Mouse (Mus musculus) heart, embryonic 14.5 days (tissue): ENCODE results near the gene Pdia5. TPM values are rescaled to one million over a fixed set of nuclear protein-coding genes. Genes with fewer than 3 reads are reported as not detected.
A peak's percentile ranks its signal among the peaks of the same experiment; 100 is the strongest.

Experiments
- ATAC-seq: fragments of 200-750 bp; cut with Nextera tagmentation; 2 replicates; pipeline ENCODE4 v1.8.0; 2017; ENCODE audit warnings: low read depth, moderate TSS enrichment; ENCODE audit not compliant: insufficient number of reproducible peaks, insufficient read depth, low FRiP score
- H3K27ac ChIP-seq, 2 experiments: fragments of 200-500 bp in 1 of 2; fragments of 300-500 bp in 1 of 2; sonication (generic) in 1 of 2; replicated peaks in 1 of 2; 2 replicates each; pipeline ENCODE4 v1.5.1; 2012 to 2014; ENCODE audit warnings: low read depth in 2 of 2, low read length in 2 of 2, control low read depth in 1 of 2, mild to moderate bottlenecking in 1 of 2, mixed read lengths in 1 of 2; ENCODE audit not compliant: control insufficient read depth in 1 of 2, insufficient read depth in 1 of 2
- H3K27me3 ChIP-seq: fragments of 300-500 bp; sonication (generic); 2 replicates; pipeline ENCODE4 v1.6.1; 2014; ENCODE audit warnings: mild to moderate bottlenecking, low read length, control low read depth; ENCODE audit not compliant: control insufficient read depth, insufficient read depth
- H3K36me3 ChIP-seq: fragments of 300-500 bp; sonication (generic); 2 replicates; pipeline ENCODE4 v1.6.1; 2014; ENCODE audit warnings: mild to moderate bottlenecking, control low read depth, low read length, mixed read lengths; ENCODE audit not compliant: control insufficient read depth, insufficient read depth
- H3K4me1 ChIP-seq, 2 experiments: fragments of 200-500 bp in 1 of 2; fragments of 300-500 bp in 1 of 2; sonication (generic) in 1 of 2; 2 replicates each; pipeline ENCODE4 v1.6.1; 2012 to 2014; ENCODE audit warnings: low read length in 2 of 2, control low read depth in 1 of 2, mixed read lengths in 1 of 2; ENCODE audit not compliant: control insufficient read depth in 2 of 2, insufficient read depth in 2 of 2
- H3K4me2 ChIP-seq: fragments of 300-500 bp; sonication (generic); 2 replicates; pipeline ENCODE4 v1.6.1; 2014; ENCODE audit warnings: mild to moderate bottlenecking, low read length
- H3K4me3 ChIP-seq, 2 experiments: fragments of 200-500 bp in 1 of 2; fragments of 300-500 bp in 1 of 2; sonication (generic) in 1 of 2; 2 replicates each; pipeline ENCODE4 v1.5.1; 2012 to 2014; ENCODE audit warnings: low read length in 2 of 2, mild to moderate bottlenecking in 2 of 2, control low read depth in 1 of 2, low read depth in 1 of 2, moderate library complexity in 1 of 2; ENCODE audit not compliant: control insufficient read depth in 1 of 2, insufficient read depth in 1 of 2
- H3K9ac ChIP-seq: fragments of 300-500 bp; sonication (generic); 2 replicates; pipeline ENCODE4 v1.6.1; 2014; ENCODE audit warnings: mild to moderate bottlenecking, low read length
- H3K9me3 ChIP-seq: fragments of 300-500 bp; sonication (generic); 2 replicates; pipeline ENCODE4 v1.6.1; 2016; ENCODE audit warnings: low read length, control low read depth; ENCODE audit not compliant: control insufficient read depth
- WGBS: fragments of 180-500 bp; shearing (Covaris S2); extraction: QIAGEN DNeasy Blood & Tissue Kit; methylation state at CpG from one replicate; pipeline ENCODE4 v1.1.7; 2014; 5-methylcytosine and 5-hydroxymethylcytosine counted together
- polyA plus RNA-seq: library from polyadenylated mRNA; unstranded; fragments of >200 nt; fragmentation: Nextera tagmentation; extraction: Ambion mirVana; gene quantifications from 2 replicates; pipeline ENCODE4 v1.2.1, GENCODE M21; 2014

Pdia5 gene
- polyA plus RNA-seq, 1 experiment from 2014 or later: 14.7 TPM

DNA sequence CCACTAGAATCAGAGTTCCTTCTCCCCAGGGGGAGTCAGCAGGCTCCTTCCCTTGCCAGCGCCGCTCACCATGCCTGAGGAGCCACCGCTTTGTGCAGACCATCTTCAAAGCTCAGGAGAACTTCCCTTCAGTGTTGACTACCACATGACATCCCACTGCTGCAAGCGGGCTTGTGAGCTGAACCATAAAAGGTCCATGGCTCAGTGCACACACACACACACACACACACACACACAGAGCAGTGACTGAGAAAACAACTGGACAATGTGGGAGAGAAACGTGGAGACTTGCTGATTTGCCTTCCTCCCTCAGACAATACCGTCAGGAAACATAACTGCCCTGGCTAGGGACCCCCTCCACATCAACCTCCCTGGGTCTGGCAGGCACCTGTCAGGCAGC, 21.7 kb downstream of the Pdia5 start:
- H3K4me1 ChIP-seq: peaks cover 25 to 26% of the 10 kb centered on the region in 2 experiments
- no peaks in the 10 kb centered on the region for H3K27me3 ChIP-seq
- no peak for ATAC-seq
- H3K9ac ChIP-seq: no peak overlapping the region
- H3K27ac ChIP-seq: no peak overlapping the region
- peaks cover 10% of the 10 kb centered on the region for H3K36me3 ChIP-seq
- 79% methylated on average over 6 of the region's 6 CpGs for WGBS
- no peak overlapping the region for H3K4me2 ChIP-seq
- no peaks in the 10 kb centered on the region for H3K9me3 ChIP-seq
- no peak overlapping the region for H3K4me3 ChIP-seq

GRCm38 (mm10) chr16:35467044-35467443, 23.6 kb downstream of the Pdia5 start:
- Histone ChIP-seq H3K9ac (no peak overlapping the region), H3K4me1 (peaks cover 25 to 26% of the 10 kb centered on the region in 2 experiments), H3K4me2 (no peak overlapping the region), H3K4me3 (no peak overlapping the region), H3K27me3 (no peaks in the 10 kb centered on the region), H3K27ac (no peak overlapping the region), H3K9me3 (no peaks in the 10 kb centered on the region), H3K36me3 (peaks cover 18% of the 10 kb centered on the region)
- WGBS: 81% methylated on average over 2 of the region's 2 CpGs
- ATAC-seq: no peak

DNA sequence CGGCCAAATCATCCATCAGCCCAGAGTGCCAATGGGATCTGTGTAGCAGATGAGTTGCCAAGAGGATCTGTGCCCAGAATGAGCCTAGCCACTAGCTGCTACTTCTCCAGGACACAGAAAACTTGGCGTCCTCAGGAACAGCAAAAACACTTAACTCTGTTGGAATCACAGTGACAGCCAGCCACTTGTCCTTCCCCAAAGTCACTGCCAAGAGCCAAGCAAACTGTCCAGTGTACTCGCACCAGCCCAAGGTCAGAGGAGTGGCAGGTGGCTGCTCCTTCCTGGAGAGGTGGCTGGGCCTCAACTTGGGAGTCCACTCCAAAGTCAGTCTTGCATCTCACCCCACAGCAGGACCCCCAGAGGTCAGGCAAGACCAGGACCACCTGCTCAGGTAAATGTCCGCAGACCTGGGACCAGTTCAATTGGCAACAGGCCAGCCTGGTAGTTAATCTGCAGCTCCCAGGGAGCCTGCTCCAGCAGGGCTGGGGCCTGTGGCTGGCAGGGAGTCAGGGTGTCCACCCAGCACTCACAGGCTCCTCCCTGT, 24.8 kb downstream of the Pdia5 start:
- Histone ChIP-seq H3K4me1 (peaks cover 19 to 23% of the 10 kb centered on the region in 2 experiments), H3K27ac (peak overlapping the region; percentile 37 to 81)

DNA sequence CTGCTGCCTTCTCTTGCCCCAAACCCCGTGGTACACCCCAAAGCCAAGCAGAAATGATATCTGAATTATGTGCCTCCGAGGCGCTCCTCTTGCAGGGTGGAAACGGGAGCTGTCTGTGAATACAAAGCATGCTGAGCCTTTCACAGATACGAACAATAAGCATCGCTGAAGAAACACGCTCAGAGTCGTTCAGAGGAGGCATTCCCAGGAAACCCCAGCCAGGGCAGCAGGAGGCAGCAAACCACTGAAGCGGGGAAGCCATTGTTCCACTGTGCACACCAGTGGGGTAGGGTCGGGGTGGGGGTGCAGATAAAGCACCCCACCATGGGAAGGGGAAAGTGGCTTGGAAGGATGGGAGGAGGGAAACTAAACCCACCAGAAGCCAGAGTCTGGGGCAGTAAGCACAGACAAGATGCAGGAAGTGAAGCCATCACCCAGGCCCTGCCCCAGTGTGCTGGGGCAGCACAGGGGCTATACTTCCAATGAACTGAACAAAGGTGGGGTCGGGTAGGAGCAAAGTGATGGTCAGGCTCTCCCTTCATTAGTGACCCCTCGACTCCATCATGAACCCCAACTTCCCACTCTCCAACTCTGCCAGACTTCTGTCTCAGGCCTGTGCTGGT, 25.9 kb downstream of the Pdia5 start:
- ATAC-seq: no peak
- Histone ChIP-seq H3K27ac (no peak overlapping the region), H3K4me1 (peaks cover 9 to 12% of the 10 kb centered on the region in 2 experiments), H3K9ac (no peak overlapping the region), H3K4me3 (no peak overlapping the region), H3K27me3 (no peaks in the 10 kb centered on the region), H3K9me3 (no peaks in the 10 kb centered on the region), H3K4me2 (no peak overlapping the region), H3K36me3 (peaks cover 30% of the 10 kb centered on the region)
- WGBS: 85% methylated on average over 12 of the region's 12 CpGs

More for the DNA sequence above, 24.8 kb downstream of the Pdia5 start:
- ATAC-seq: no peak
- Histone ChIP-seq H3K4me2 (no peak overlapping the region), H3K4me3 (no peak overlapping the region), H3K9ac (peak overlapping the region; percentile 28; the same call in 1 of the 2 replicates), H3K9me3 (no peaks in the 10 kb centered on the region), H3K36me3 (peaks cover 27% of the 10 kb centered on the region), H3K27me3 (no peaks in the 10 kb centered on the region)
- 42% methylated on average over 4 of the region's 4 CpGs for WGBS

GRCm38 (mm10) chr16:35463708-35464107, 27.0 kb downstream of the Pdia5 start:
- Histone ChIP-seq H3K27ac (no peak overlapping the region), H3K4me1 (peaks cover 9 to 11% of the 10 kb centered on the region in 2 experiments), H3K4me3 (no peak overlapping the region), H3K27me3 (no peaks in the 10 kb centered on the region), H3K36me3 (peaks cover 33% of the 10 kb centered on the region), H3K4me2 (no peak overlapping the region), H3K9me3 (no peaks in the 10 kb centered on the region), H3K9ac (no peak overlapping the region)
- WGBS: 91% methylated on average over 10 of the region's 10 CpGs
- ATAC-seq: no peak

DNA sequence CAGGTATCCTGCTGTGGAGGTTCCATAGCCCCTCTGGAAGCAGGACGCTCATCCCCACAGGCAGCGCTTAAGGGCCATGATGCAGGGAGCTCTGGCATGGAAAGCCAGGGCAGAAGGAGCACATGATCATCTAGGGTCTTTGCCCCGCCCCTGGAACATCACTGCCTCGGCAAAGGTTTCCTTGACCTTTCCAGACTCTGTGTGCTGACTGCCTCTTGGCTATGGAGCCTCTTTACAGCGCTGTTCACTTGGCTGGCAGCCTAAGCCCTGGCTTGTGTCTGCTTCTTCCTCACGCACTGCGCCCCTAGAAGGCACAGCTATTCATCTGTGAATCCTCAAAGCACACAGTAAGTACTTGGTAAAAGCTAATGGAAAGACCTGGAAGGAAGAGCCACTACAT, 27.7 kb downstream of the Pdia5 start:
- 76% methylated on average over 7 of the region's 7 CpGs for WGBS
- H3K36me3 ChIP-seq: peaks cover 38% of the 10 kb centered on the region
- H3K9me3 ChIP-seq: no peaks in the 10 kb centered on the region
- no peak overlapping the region for H3K4me3 ChIP-seq
- H3K27ac ChIP-seq: no peak overlapping the region
- peaks cover 9 to 11% of the 10 kb centered on the region in 2 experiments for H3K4me1 ChIP-seq
- no peaks in the 10 kb centered on the region for H3K27me3 ChIP-seq
- no peak overlapping the region for H3K4me2 ChIP-seq
- no peak for ATAC-seq
- H3K9ac ChIP-seq: no peak overlapping the region

DNA sequence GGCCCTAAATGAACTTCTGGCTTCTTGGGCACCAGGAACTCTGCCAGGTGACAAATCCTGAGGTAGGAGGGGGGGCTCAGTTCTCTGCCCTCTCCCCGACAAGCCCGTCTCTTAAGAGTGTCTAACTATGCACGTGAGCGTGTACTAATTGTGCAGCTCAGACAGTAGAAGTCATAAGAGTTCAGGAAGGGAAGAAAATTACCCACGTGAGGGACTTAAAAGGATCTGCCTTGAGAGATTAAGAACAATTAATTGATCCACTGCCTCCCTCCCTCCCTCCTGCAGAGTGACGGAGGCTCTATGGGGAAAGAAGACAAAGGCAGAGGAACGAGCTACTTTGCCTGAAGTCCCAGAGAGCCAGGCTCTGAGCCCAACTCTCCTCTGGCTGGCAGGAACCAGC, 31.1 kb downstream of the Pdia5 start:
- Histone ChIP-seq H3K9me3 (no peaks in the 10 kb centered on the region), H3K27ac (no peak overlapping the region), H3K4me2 (no peak overlapping the region), H3K27me3 (no peaks in the 10 kb centered on the region), H3K4me1 (no peaks in the 10 kb centered on the region), H3K9ac (no peak overlapping the region), H3K36me3 (peaks cover 51% of the 10 kb centered on the region), H3K4me3 (no peak overlapping the region)
- 83% methylated on average over 7 of the region's 7 CpGs for WGBS
- no peak for ATAC-seq

- no peak for ATAC-seq
- 90% methylated on average over 11 of the region's 11 CpGs for whole genome bisulfite sequencing
Measured at GRCm38 (mm10) chr16:35458297-35458696, 32.4 kb downstream of the Pdia5 start.

More at GRCm38 (mm10) chr16:35458297-35458696, 32.4 kb downstream of the Pdia5 start:
- H3K9ac ChIP-seq: no peak overlapping the region
- H3K4me1 ChIP-seq: no peaks in the 10 kb centered on the region
- peaks cover 52% of the 10 kb centered on the region for H3K36me3 ChIP-seq
- no peaks in the 10 kb centered on the region for H3K27me3 ChIP-seq
- no peak overlapping the region for H3K27ac ChIP-seq
- H3K4me3 ChIP-seq: no peak overlapping the region
- H3K4me2 ChIP-seq: no peak overlapping the region
- no peaks in the 10 kb centered on the region for H3K9me3 ChIP-seq
